Mouse (Mus musculus) myocyte (in vitro differentiated cells): ENCODE measurements at regions not wholly inside any gene's neighbourhood (a gene's known extent, or its start where the extent isn't known, plus 50 kb on each side); places are given as distances from the start of the nearest gene placed in this dataset.

Source experiments
- H3K27me3 ChIP-seq: one replicate; pipeline ENCODE4 v1.6.1; 2011; ENCODE audit not compliant: control insufficient read depth, insufficient read depth, insufficient read length
- H3K36me3 ChIP-seq: one replicate; pipeline ENCODE4 v1.6.1; 2011; ENCODE audit not compliant: control insufficient read depth, insufficient read depth
- H3K4me2 ChIP-seq: one replicate; pipeline ENCODE4 v1.6.1; 2011; ENCODE audit warnings: low read depth, control low read depth
- H3K4me3 ChIP-seq: one replicate; pipeline ENCODE4 v1.5.1; 2011; ENCODE audit warnings: mild to moderate bottlenecking, control low read depth, moderate library complexity
- H3K79me2 ChIP-seq: one replicate; pipeline ENCODE4 v1.6.1; 2011; ENCODE audit not compliant: control insufficient read depth, insufficient read depth
- H3ac ChIP-seq: one replicate; pipeline ENCODE4 v1.6.1; 2011; ENCODE audit not compliant: control insufficient read depth, insufficient read length
- CEBPB ChIP-seq: IDR thresholded peaks from 2 replicates; pipeline ENCODE4 v1.6.1; 2011; ENCODE audit warnings: mild to moderate bottlenecking, moderate library complexity; ENCODE audit not compliant: poor library complexity, insufficient read depth, severe bottlenecking
- E2F4 ChIP-seq: IDR thresholded peaks from one replicate; pipeline ENCODE4 v1.6.1; 2011; ENCODE audit warnings: mild to moderate bottlenecking, control low read depth, moderate library complexity; ENCODE audit not compliant: insufficient read depth
- MAX ChIP-seq: IDR thresholded peaks from one replicate; pipeline ENCODE4 v1.6.1; 2011; ENCODE audit warnings: low read depth, mild to moderate bottlenecking, control low read depth
- MYOD1 ChIP-seq, 3 experiments: IDR thresholded peaks; one replicate each; pipeline ENCODE4 v1.6.1; 2011; ENCODE audit warnings: control low read depth in 2 of 3, low read depth in 2 of 3, mild to moderate bottlenecking in 2 of 3, moderate library complexity in 1 of 3; ENCODE audit not compliant: insufficient read length in 2 of 3, control insufficient read depth in 1 of 3
- MYOG ChIP-seq, 3 experiments: IDR thresholded peaks; one replicate each; pipeline ENCODE4 v1.6.1; 2011; ENCODE audit warnings: control low read depth in 2 of 3, low read depth in 2 of 3, mild to moderate bottlenecking in 2 of 3; ENCODE audit not compliant: insufficient read length in 2 of 3, control insufficient read depth in 1 of 3, insufficient read depth in 1 of 3
- POLR2A ChIP-seq: IDR thresholded peaks from one replicate; pipeline ENCODE4 v1.6.1; 2011; ENCODE audit warnings: low read depth, mild to moderate bottlenecking, control low read depth, moderate library complexity; ENCODE audit not compliant: insufficient read length
- POLR2AphosphoS2 ChIP-seq: IDR thresholded peaks from one replicate; pipeline ENCODE4 v1.6.1; 2011; ENCODE audit warnings: low read depth, control low read depth; ENCODE audit not compliant: insufficient read length
- REST ChIP-seq: IDR thresholded peaks from one replicate; pipeline ENCODE4 v1.6.1; 2011; ENCODE audit warnings: mild to moderate bottlenecking, control low read depth, moderate library complexity; ENCODE audit not compliant: insufficient read depth, insufficient read length
- SRF ChIP-seq: IDR thresholded peaks from one replicate; pipeline ENCODE4 v1.6.1; 2011; ENCODE audit warnings: low read depth; ENCODE audit not compliant: control insufficient read depth, insufficient read length
- TCF12 ChIP-seq: IDR thresholded peaks from one replicate; pipeline ENCODE4 v1.6.1; 2011; ENCODE audit warnings: mild to moderate bottlenecking, control low read depth; ENCODE audit not compliant: poor library complexity, insufficient read depth, severe bottlenecking
- TCF3 ChIP-seq: IDR thresholded peaks from one replicate; pipeline ENCODE4 v1.6.1; 2011; ENCODE audit warnings: low read depth, control low read depth; ENCODE audit not compliant: insufficient read length
- USF1 ChIP-seq: IDR thresholded peaks from one replicate; pipeline ENCODE4 v1.6.1; 2011; ENCODE audit warnings: low read depth, mild to moderate bottlenecking, control low read depth, moderate library complexity

- H3K27me3 ChIP-seq: no peaks in the 10 kb centered on the region
- no peak overlapping the region for H3ac ChIP-seq
- no peak overlapping the region for H3K4me2 ChIP-seq
- TF ChIP-seq USF1 (no peak), TCF12 (no peak), MYOG (IDR thresholded peaks at IDR 0.05; ENCODE audit: control insufficient read depth in 1 of 3, insufficient read depth in 1 of 3, insufficient read length in 2 of 3, low read depth in 2 of 3) (no peak), POLR2AphosphoS2 (no peak), TCF3 (no peak), REST (no peak), MAX (no peak), CEBPB (no peak), POLR2A (no peak), SRF (no peak), E2F4 (no peak), MYOD1 (IDR thresholded peaks at IDR 0.05; ENCODE audit: control insufficient read depth in 1 of 3, insufficient read length in 2 of 3, low read depth in 2 of 3) (no peak)
- H3K4me3 ChIP-seq: no peak overlapping the region
- H3K36me3 ChIP-seq: no peaks in the 10 kb centered on the region
- H3K79me2 ChIP-seq: no peaks in the 10 kb centered on the region
Observed at GRCm38 (mm10) chr13:107457270-107457669, 435.3 kb upstream of the Kif2a start.

- H3K27me3 ChIP-seq: no peaks in the 10 kb centered on the region
- no peak overlapping the region for H3K4me2 ChIP-seq
- H3K79me2 ChIP-seq: no peaks in the 10 kb centered on the region
- no peak overlapping the region for H3K4me3 ChIP-seq
- TF ChIP-seq MYOG (IDR thresholded peaks at IDR 0.05; ENCODE audit: control insufficient read depth in 1 of 3, insufficient read depth in 1 of 3, insufficient read length in 2 of 3, low read depth in 2 of 3) (no peak), MYOD1 (IDR thresholded peaks at IDR 0.05; ENCODE audit: control insufficient read depth in 1 of 3, insufficient read length in 2 of 3, low read depth in 2 of 3) (no peak)
- no peak overlapping the region for H3ac ChIP-seq
- no peaks in the 10 kb centered on the region for H3K36me3 ChIP-seq
Observed at GRCm38 (mm10) chr13:107456394-107456793, 434.5 kb upstream of the Kif2a start.

GRCm38 (mm10) chr13:107449598-107450179, 427.8 kb upstream of the Kif2a start:
- peak overlapping the region; percentile 59 for H3K4me2 ChIP-seq
- H3K27me3 ChIP-seq: no peaks in the 10 kb centered on the region
- H3K79me2 ChIP-seq: no peaks in the 10 kb centered on the region
- no peak overlapping the region for H3K4me3 ChIP-seq
- H3K36me3 ChIP-seq: no peaks in the 10 kb centered on the region
- TF ChIP-seq CEBPB: no peak
- TF ChIP-seq MYOG (IDR thresholded peaks at IDR 0.05; ENCODE audit: control insufficient read depth in 1 of 3, insufficient read depth in 1 of 3, insufficient read length in 2 of 3, low read depth in 2 of 3): no peak
- TF ChIP-seq SRF: no peak
- no peak for TF ChIP-seq TCF12
- no peak for TF ChIP-seq E2F4
- TF ChIP-seq MYOD1 (IDR thresholded peaks at IDR 0.05; ENCODE audit: control insufficient read depth in 1 of 3, insufficient read length in 2 of 3, low read depth in 2 of 3): no peak
- TF ChIP-seq MAX: no peak
- no peak for TF ChIP-seq REST
- TF ChIP-seq TCF3: no peak
- no peak for TF ChIP-seq POLR2AphosphoS2
- TF ChIP-seq POLR2A: no peak
- no peak for TF ChIP-seq USF1
- H3ac ChIP-seq: no peak overlapping the region

GRCm38 (mm10) chr13:107447813-107448212, 425.9 kb upstream of the Kif2a start:
- H3K4me3 ChIP-seq: no peak overlapping the region
- H3K36me3 ChIP-seq: no peaks in the 10 kb centered on the region
- no peak overlapping the region for H3K4me2 ChIP-seq
- no peaks in the 10 kb centered on the region for H3K27me3 ChIP-seq
- TF ChIP-seq POLR2AphosphoS2 (no peak), MYOD1 (IDR thresholded peaks at IDR 0.05; ENCODE audit: control insufficient read depth in 1 of 3, insufficient read length in 2 of 3, low read depth in 2 of 3) (no peak), CEBPB (no peak), MYOG (IDR thresholded peaks at IDR 0.05; ENCODE audit: control insufficient read depth in 1 of 3, insufficient read depth in 1 of 3, insufficient read length in 2 of 3, low read depth in 2 of 3) (no peak)
- no peak overlapping the region for H3ac ChIP-seq
- no peaks in the 10 kb centered on the region for H3K79me2 ChIP-seq

- H3K36me3 ChIP-seq: no peaks in the 10 kb centered on the region
- no peaks in the 10 kb centered on the region for H3K79me2 ChIP-seq
- TF ChIP-seq MYOD1 (IDR thresholded peaks at IDR 0.05; ENCODE audit: control insufficient read depth in 1 of 3, insufficient read length in 2 of 3, low read depth in 2 of 3) (no peak), POLR2A (no peak), REST (no peak)
- no peak overlapping the region for H3K4me2 ChIP-seq
- H3ac ChIP-seq: no peak overlapping the region
- H3K4me3 ChIP-seq: no peak overlapping the region
- H3K27me3 ChIP-seq: no peaks in the 10 kb centered on the region
Observed at GRCm38 (mm10) chr13:107419363-107420155, 397.6 kb upstream of the Kif2a start.
